Mouse (Mus musculus): ENCODE measurements around the gene Morn1. TPM values are rescaled to one million over a fixed set of nuclear protein-coding genes. Genes with fewer than 3 reads are reported as not detected.
A peak's percentile ranks its signal among the peaks of the same experiment; 100 is the strongest.

The Morn1 gene
- polyA plus RNA-seq (2015; fragmentation: Nextera tagmentation; extraction: Ambion mirVana), result 1.9 and 2.5 TPM in 2 replicates

DNA sequence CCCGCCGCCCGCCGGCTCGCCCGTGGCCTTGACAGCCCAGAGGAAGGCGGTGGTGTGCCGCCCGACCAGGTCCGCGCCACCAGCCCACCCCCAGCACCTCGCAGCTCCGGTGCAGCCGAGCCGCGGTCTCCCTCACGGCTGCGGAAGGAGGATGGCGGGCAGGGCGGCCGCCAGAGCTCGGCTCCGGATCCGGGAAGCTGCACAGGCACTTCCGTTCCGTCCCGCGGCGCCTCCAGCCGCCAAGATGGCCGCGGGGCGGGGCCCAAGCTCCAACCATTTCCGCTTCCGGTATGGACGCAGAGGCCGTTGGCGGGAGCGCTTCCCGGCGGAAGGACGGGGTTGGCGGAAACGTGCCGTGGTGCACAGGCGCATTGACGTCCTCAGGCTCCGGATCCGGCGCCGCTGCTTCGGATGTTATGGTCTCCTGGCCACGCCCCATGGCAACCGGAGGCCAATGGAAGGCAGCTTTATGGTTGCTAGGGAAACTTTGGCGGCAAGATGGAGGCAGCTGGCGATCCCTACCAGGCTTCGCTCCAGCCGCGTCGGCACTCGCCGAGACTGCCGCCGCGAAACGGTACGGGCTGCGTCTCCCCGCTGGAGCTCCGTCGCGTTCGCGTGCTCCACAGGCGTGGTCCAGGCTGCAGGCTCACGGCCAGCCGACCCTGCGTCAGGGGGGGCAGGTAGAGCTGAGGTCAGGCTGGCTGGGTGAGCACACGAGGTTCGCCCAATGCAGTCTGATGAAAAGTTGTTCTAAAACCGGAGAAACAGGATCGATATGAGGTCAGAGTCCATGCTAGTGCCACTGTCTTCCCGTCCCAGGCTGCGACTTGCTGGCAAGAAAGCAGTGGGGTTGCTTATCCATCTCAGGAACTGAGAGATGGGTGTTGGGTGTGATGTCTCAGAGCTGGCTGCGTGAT lies at the start of gene Morn1, which contains the start of gene Rer1:
Gene Morn1 (plus strand): TSS at position 470 of the 917 bp plus-strand sequence.
Gene Rer1 (minus strand): TSS at position 275 of the 917 bp plus-strand sequence.
- under 1% methylated on average over 76 of the region's 85 CpGs for WGBS

DNA sequence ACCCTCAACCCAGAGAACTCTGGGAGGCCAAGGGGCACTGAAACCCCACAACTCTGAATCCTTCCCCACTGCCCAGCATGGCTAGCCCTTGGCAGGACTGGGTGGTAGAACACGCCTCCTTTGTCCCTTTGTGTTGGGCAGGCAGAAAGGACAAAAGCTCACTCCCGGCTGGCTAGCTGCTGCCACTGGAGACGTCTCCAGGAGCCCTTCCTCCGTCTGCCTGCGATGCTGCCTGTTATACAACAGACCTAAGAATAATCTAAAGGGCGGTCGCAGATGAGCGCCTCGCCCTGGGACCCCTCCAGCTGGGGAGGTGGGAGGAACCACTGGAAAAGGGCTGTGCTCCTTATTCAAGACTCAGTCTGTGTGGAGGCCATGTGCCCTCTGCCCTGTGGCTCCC lies 46.2 kb upstream of the Morn1 start:
- peaks cover 90% of the 10 kb centered on the region for H3K27me3 ChIP-seq
- no peak overlapping the region for H3K27ac ChIP-seq
- no peak overlapping the region for H3K4me2 ChIP-seq
- no peak for ATAC-seq (replicated peaks; ENCODE audit: insufficient number of reproducible peaks, insufficient read depth, low FRiP score, low read depth)
- 54% methylated on average over 9 of the region's 9 CpGs for WGBS
- no peaks in the 10 kb centered on the region for H3K36me3 ChIP-seq
- H3K9ac ChIP-seq, result no peak overlapping the region
- no peak overlapping the region for H3K4me3 ChIP-seq
- H3K9me3 ChIP-seq (replicated peaks), result no peaks in the 10 kb centered on the region
- 0 out of 2 replicates have a peak, but pooled peaks cover 6% of the 10 kb centered on the region for H3K4me1 ChIP-seq (replicated peaks)

More for the DNA sequence above, at the start of gene Morn1, which contains the start of gene Rer1:
- Histone ChIP-seq H3K4me1 (replicated peaks) (peaks cover 36% of the 10 kb centered on the region), H3K4me3 (peak within 1 kb of the TSS; percentile 84), H3K4me2 (peak within 1 kb of the TSS; percentile 90), H3K36me3 (peaks cover 16% of the 10 kb centered on the region), H3K27me3 (no peaks in the 10 kb centered on the region), H3K9me3 (replicated peaks) (no peaks in the 10 kb centered on the region), H3K27ac (peak within 1 kb of the TSS; percentile 94), H3K9ac (peak within 1 kb of the TSS; percentile 91)
- peak; percentile 96 for ATAC-seq (replicated peaks; ENCODE audit: insufficient number of reproducible peaks, insufficient read depth, low FRiP score, low read depth)

DNA sequence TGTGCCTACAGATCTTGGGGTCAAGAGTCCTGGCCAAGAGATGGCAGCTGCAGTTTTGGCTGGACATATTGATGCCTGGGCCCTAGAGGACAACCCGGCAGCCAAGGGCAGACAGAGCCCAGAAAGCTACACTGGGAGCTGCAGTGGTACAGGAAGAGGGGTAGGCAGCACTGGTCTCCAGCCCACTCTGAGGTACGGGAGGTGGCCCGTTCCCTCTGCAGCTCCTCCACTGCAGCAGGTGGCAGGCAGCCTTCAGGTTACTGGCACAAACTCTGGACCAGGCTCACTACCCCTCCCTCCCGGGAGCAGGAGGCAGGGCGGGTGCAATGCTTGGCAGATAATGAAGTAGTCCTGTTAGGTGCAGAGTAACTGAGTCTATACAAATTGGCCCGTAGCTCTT lies 45.7 kb upstream of the Morn1 start:
- no peak overlapping the region for H3K4me2 ChIP-seq
- H3K9me3 ChIP-seq (replicated peaks), result no peaks in the 10 kb centered on the region
- no peak for ATAC-seq (replicated peaks; ENCODE audit: insufficient number of reproducible peaks, insufficient read depth, low FRiP score, low read depth)
- 65% methylated on average over 6 of the region's 6 CpGs for WGBS
- peaks cover 90% of the 10 kb centered on the region for H3K27me3 ChIP-seq
- no peak overlapping the region for H3K9ac ChIP-seq
- H3K4me3 ChIP-seq, result no peak overlapping the region
- H3K36me3 ChIP-seq, result no peaks in the 10 kb centered on the region
- H3K4me1 ChIP-seq (replicated peaks), result 0 out of 2 replicates have a peak, but pooled peaks cover 6% of the 10 kb centered on the region
- H3K27ac ChIP-seq, result no peak overlapping the region

DNA sequence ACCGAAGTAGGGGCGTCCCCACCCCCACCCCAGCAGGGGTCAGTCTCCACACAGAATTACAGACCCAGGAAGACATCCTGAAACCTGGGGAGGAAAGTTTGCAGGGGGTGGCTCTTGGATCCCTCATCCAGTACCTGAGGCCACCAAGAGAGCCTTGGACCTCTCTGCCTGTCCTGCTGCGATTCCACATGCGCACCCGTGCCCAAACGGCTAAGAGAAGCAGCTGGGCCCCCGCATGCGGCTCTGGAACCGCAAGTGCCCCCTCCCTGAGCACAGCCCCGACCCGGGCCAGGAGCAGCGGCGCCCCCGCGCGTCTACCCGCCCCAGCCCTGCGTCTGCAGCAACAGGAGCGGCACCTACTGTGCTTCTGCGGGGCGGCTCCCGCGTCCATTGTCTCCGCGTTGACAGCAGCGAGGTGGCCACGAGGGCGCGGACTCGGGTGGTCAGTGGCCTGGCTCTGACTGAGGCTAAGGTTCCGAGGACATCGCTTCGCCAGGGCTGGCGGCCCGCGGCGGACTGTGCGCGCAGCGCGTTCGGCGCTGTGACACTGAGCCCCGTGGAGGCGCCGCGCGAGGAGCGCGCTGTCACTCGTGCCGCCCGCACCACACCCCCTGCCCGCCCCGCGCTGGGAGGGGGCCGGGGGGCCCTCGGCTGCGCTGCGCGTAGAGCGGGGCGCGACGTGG lies 43.6 kb upstream of the Morn1 start:
- 0 out of 2 replicates have a peak, but pooled peaks cover 6% of the 10 kb centered on the region for H3K4me1 ChIP-seq (replicated peaks)
- H3K4me3 ChIP-seq, result peak overlapping the region; percentile 29
- peaks cover 84% of the 10 kb centered on the region for H3K27me3 ChIP-seq
- no peak overlapping the region for H3K27ac ChIP-seq
- H3K9ac ChIP-seq, result no peak overlapping the region
- H3K9me3 ChIP-seq (replicated peaks), result no peaks in the 10 kb centered on the region
- peak overlapping the region; percentile 45 for H3K4me2 ChIP-seq
- no peaks in the 10 kb centered on the region for H3K36me3 ChIP-seq
- WGBS, result 3% methylated on average over 41 of the region's 65 CpGs
- ATAC-seq (replicated peaks; ENCODE audit: insufficient number of reproducible peaks, insufficient read depth, low FRiP score, low read depth), result no peak

DNA sequence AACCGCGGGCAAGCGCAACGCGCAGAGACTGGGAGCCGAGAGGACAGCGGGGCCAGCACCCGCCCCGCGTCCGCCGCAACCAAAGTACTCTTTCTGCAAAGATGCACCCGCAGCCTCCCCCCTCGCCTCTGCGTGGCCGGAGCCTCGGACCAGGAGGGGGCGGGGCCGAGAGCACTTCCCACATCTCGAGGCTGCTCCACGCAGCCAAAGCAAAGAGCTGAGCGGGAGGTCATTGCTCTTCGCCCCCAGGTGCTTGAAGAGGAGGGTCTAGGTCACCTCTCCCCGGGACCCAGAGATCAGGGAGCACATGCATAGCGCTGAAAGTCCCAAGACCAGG lies 43.1 kb upstream of the Morn1 start:
- no peaks in the 10 kb centered on the region for H3K9me3 ChIP-seq (replicated peaks)
- H3K4me1 ChIP-seq (replicated peaks), result 0 out of 2 replicates have a peak, but pooled peaks cover 6% of the 10 kb centered on the region
- no peaks in the 10 kb centered on the region for H3K36me3 ChIP-seq
- H3K9ac ChIP-seq, result no peak overlapping the region
- peak overlapping the region; percentile 29 for H3K4me3 ChIP-seq
- H3K4me2 ChIP-seq, result peak overlapping the region; percentile 45
- WGBS, result 1% methylated on average over 25 of the region's 25 CpGs
- no peak overlapping the region for H3K27ac ChIP-seq
- peaks cover 88% of the 10 kb centered on the region for H3K27me3 ChIP-seq
- ATAC-seq (replicated peaks; ENCODE audit: insufficient number of reproducible peaks, insufficient read depth, low FRiP score, low read depth), result no peak

DNA sequence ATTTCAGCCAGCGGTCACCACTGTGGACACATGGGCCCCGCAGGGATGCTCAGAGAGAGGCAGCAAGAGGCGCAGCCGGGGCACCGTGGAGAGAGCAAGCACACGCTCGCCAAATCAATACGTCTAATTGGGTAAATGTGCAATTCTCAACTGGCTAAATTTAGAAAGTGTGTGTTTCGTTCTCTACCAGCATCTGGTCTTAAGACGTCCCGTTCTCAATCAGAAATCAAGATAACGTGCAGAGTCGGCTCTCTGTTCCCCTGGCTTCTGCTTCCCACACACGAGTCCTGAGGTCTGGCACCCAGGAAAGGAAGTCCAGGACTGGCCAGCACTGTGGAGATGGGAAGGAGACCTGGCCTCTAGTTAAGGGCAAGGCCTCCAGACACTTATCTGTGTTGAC lies 39.7 kb upstream of the Morn1 start:
- Histone ChIP-seq H3K9me3 (replicated peaks) (no peaks in the 10 kb centered on the region), H3K36me3 (no peaks in the 10 kb centered on the region), H3K4me2 (no peak overlapping the region), H3K27me3 (peaks cover 78% of the 10 kb centered on the region), H3K27ac (no peak overlapping the region), H3K9ac (no peak overlapping the region), H3K4me1 (replicated peaks) (0 out of 2 replicates have a peak, but pooled peaks cover 6% of the 10 kb centered on the region), H3K4me3 (no peak overlapping the region)
- 69% methylated on average over 14 of the region's 14 CpGs for WGBS
- no peak for ATAC-seq (replicated peaks; ENCODE audit: insufficient number of reproducible peaks, insufficient read depth, low FRiP score, low read depth)

DNA sequence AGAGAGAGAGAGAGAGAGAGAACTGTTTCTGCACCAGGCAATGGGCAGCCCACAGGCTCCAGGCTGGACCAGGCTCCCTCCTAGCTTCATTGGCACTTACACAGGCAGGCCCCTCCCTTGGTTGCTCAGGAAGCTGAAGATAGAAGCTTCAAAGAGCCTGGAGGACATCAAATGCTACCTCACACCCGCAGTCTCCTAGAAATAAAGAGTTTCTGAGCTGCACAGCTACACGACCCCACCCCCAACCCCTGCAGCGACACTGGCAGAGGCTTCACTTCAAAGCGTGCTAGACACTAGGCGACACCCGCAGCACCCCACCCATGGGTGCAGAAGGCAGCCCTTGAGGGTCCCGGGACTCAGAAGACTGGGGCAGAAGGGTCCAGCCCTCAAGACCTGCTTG lies 36.3 kb upstream of the Morn1 start:
- Histone ChIP-seq H3K4me1 (replicated peaks) (no peaks in the 10 kb centered on the region), H3K4me3 (no peak overlapping the region), H3K36me3 (no peaks in the 10 kb centered on the region), H3K9ac (no peak overlapping the region), H3K27ac (no peak overlapping the region), H3K4me2 (no peak overlapping the region), H3K9me3 (replicated peaks) (no peaks in the 10 kb centered on the region), H3K27me3 (peaks cover 61% of the 10 kb centered on the region)
- ATAC-seq (replicated peaks; ENCODE audit: insufficient number of reproducible peaks, insufficient read depth, low FRiP score, low read depth), result no peak
- 65% methylated on average over 7 of the region's 7 CpGs for WGBS

DNA sequence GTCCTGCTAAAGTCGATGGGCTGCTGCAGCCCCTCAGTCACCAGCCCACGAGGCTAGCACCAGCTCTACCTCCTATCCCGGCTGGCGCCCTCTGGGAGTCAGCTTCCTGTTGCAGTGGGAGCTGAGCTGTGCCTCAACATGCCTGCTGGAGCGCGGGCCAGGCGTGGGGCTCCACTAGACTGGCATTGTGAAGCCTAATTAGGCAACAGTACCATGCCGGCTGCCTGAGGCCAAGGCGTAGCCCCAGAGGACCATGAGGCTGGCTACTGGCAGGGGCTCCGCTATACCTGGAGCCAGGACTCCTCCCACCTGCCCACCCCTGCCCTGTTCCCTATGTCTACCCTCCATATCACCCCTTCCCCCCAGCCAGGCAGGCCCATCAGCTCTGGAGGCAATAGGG lies 29.7 kb upstream of the Morn1 start, which contains the start of gene Plch2:
Gene Plch2 (minus strand): TSS at position 61 of the 400 bp plus-strand sequence.
- no peak for ATAC-seq (replicated peaks; ENCODE audit: insufficient number of reproducible peaks, insufficient read depth, low FRiP score, low read depth)
- Histone ChIP-seq H3K4me2 (no peak within 1 kb of the TSS), H3K27me3 (peaks cover 28% of the 10 kb centered on the region), H3K4me1 (replicated peaks) (no peaks in the 10 kb centered on the region), H3K4me3 (no peak within 1 kb of the TSS), H3K9me3 (replicated peaks) (no peaks in the 10 kb centered on the region), H3K9ac (no peak within 1 kb of the TSS), H3K36me3 (no peaks in the 10 kb centered on the region), H3K27ac (no peak within 1 kb of the TSS)
- WGBS, result 55% methylated on average over 10 of the region's 10 CpGs

DNA sequence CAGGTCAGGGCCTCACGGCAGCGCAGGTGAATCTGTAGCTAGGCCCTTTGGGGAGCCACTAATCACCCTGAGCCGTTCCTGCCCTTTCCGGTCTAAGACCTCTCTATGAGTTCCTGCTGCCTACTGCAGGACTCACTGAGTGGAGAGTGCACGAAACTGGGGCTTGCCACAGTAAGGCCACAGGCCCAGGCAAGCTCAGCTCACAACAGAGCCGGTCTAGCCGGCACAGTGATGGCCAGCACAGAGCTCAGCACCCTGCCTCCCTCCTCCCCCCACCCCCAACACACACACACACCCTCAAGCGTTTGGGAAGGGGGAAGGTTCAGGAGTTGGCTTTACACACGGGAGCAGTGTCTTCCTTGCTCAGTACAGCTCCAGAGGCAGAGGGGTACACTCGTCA lies 28.1 kb upstream of the Morn1 start:
- peaks cover 27% of the 10 kb centered on the region for H3K27me3 ChIP-seq
- H3K4me1 ChIP-seq (replicated peaks), result no peaks in the 10 kb centered on the region
- no peak for ATAC-seq (replicated peaks; ENCODE audit: insufficient number of reproducible peaks, insufficient read depth, low FRiP score, low read depth)
- H3K9me3 ChIP-seq (replicated peaks), result no peaks in the 10 kb centered on the region
- H3K27ac ChIP-seq, result no peak overlapping the region
- no peak overlapping the region for H3K4me2 ChIP-seq
- H3K36me3 ChIP-seq, result no peaks in the 10 kb centered on the region
- H3K9ac ChIP-seq, result no peak overlapping the region
- 39% methylated on average over 10 of the region's 10 CpGs for WGBS
- no peak overlapping the region for H3K4me3 ChIP-seq

DNA sequence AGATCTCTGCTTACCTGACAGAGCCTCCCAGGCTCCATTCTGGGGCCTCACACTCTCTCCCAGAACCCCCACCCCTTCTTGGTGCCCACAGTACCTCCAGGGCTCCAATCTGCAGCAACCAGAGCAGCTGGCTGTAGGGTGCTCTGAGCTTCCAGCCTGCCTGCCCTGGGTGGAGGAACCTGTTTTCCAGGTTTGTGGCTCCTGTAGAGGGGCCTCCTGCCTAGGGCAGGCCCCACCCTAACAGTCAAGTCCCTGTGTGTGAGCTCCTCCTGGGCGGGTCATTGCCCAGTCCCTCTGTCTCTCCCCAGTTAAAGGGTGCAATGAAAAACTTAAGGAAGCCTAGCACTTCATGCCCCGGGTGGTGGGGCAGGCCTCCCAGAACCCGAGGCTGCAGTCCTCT lies 22.5 kb upstream of the Morn1 start:
- H3K36me3 ChIP-seq, result peaks cover 6% of the 10 kb centered on the region; the same call in 1 of the 2 replicates
- H3K9me3 ChIP-seq (replicated peaks), result no peaks in the 10 kb centered on the region
- no peak overlapping the region for H3K4me3 ChIP-seq
- no peak for ATAC-seq (replicated peaks; ENCODE audit: insufficient number of reproducible peaks, insufficient read depth, low FRiP score, low read depth)
- H3K4me1 ChIP-seq (replicated peaks), result peaks cover 20% of the 10 kb centered on the region
- peaks cover 7% of the 10 kb centered on the region for H3K27me3 ChIP-seq
- H3K27ac ChIP-seq, result peak overlapping the region; percentile 25; the same call in 1 of the 2 replicates
- 46% methylated on average over 3 of the region's 3 CpGs for WGBS
- no peak overlapping the region for H3K9ac ChIP-seq
- H3K4me2 ChIP-seq, result no peak overlapping the region; the same call in 1 of the 2 replicates

DNA sequence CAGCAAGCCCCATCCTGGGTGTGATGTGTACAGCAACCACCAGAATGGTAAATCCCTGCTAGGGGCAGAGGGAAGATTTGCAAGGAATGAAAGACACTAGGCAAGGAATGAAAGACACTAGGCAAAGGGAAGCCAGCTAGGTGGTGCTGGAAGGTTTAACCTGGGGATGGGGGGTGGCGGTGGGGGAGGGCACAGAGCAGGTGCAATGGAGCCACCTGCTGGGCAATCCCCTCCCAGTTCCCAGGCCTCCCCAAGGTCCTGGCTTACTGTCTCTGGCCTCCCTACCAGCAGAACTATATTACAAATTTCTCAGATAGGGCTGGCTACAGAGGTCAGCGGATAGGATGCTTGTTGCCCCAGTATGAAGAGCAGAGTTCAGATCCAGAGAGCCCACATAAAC lies 21.9 kb upstream of the Morn1 start:
- Histone ChIP-seq H3K9ac (no peak overlapping the region), H3K36me3 (peaks cover 9% of the 10 kb centered on the region; the same call in 1 of the 2 replicates), H3K4me3 (no peak overlapping the region), H3K27me3 (peaks cover 7% of the 10 kb centered on the region; the same call in 1 of the 2 replicates), H3K4me2 (no peak overlapping the region), H3K9me3 (replicated peaks) (no peaks in the 10 kb centered on the region), H3K4me1 (replicated peaks) (peaks cover 20% of the 10 kb centered on the region), H3K27ac (no peak overlapping the region)
- WGBS, result 56% methylated on average over 2 of the region's 2 CpGs
- no peak for ATAC-seq (replicated peaks; ENCODE audit: insufficient number of reproducible peaks, insufficient read depth, low FRiP score, low read depth)
